Mouse (Mus musculus) c-Kit-positive CD71-positive TER-119-negative erythroid progenitor cells, embryonic 14.5 days (primary cell): ENCODE data around the gene 0610010F05Rik.
A peak's percentile ranks its signal among the peaks of the same experiment; 100 is the strongest.
"Not testable (repeated sequence)": the region's sequence is repeated elsewhere in the genome, so short reads cannot be mapped to it uniquely, and the experiment has no call there.

ENCODE experiments used
- DNase-seq: peaks from one replicate; pipeline ENCODE4 v3.0.0-alpha.2; 2013; ENCODE audit warnings: low read depth

The 0610010F05Rik gene

GRCm38 (mm10) chr11:23632945-23633878, at the start of gene 0610010F05Rik:
TSS of gene 0610010F05Rik (minus strand) at chr11:23633639.
- peak; percentile 85 for DNase-seq

- DNase-seq, result no peak
These were observed 49.1 kb upstream of the 0610010F05Rik start for GRCm38 (mm10) chr11:23682561-23682960.

- DNase-seq, result no peak
These were observed 47.1 kb upstream of the 0610010F05Rik start for GRCm38 (mm10) chr11:23680435-23680950.

- peak; percentile 63 for DNase-seq
These were observed 45.7 kb upstream of the 0610010F05Rik start for GRCm38 (mm10) chr11:23679044-23679642.

GRCm38 (mm10) chr11:23676100-23676499, 42.7 kb upstream of the 0610010F05Rik start:
- DNase-seq, result no peak

- DNase-seq, result no peak
These were observed 38.9 kb upstream of the 0610010F05Rik start for GRCm38 (mm10) chr11:23672256-23672749.

GRCm38 (mm10) chr11:23667128-23667527, 33.7 kb upstream of the 0610010F05Rik start:
- peak; percentile 50 for DNase-seq

- no peak for DNase-seq
These were observed 33.1 kb upstream of the 0610010F05Rik start for GRCm38 (mm10) chr11:23666526-23666925.

- DNase-seq, result peak; percentile 81
These were observed 32.5 kb upstream of the 0610010F05Rik start, which contains the start of gene Pex13 for GRCm38 (mm10) chr11:23665798-23666501. TSS of gene Pex13 (minus strand) at chr11:23665959.

GRCm38 (mm10) chr11:23665311-23665786, 31.9 kb upstream of the 0610010F05Rik start, which contains the start of gene Pus10:
TSS of gene Pus10 (plus strand) at chr11:23665674.
- peak; percentile 34 for DNase-seq

GRCm38 (mm10) chr11:23664232-23664631, 30.8 kb upstream of the 0610010F05Rik start:
- DNase-seq, result no peak

- no peak for DNase-seq
These were observed 24.4 kb upstream of the 0610010F05Rik start for GRCm38 (mm10) chr11:23657791-23658190.

GRCm38 (mm10) chr11:23653666-23654065, 20.2 kb upstream of the 0610010F05Rik start:
- no peak for DNase-seq

GRCm38 (mm10) chr11:23647835-23648234, 14.4 kb upstream of the 0610010F05Rik start:
- DNase-seq, result no peak

- DNase-seq, result no peak
These were observed 14.0 kb upstream of the 0610010F05Rik start for GRCm38 (mm10) chr11:23647431-23647830.

GRCm38 (mm10) chr11:23634573-23634972, 1.1 kb upstream of the 0610010F05Rik start:
- no peak for DNase-seq

- no peak for DNase-seq
These were observed 408 bp upstream of the 0610010F05Rik start for GRCm38 (mm10) chr11:23633879-23634215.

- no peak for DNase-seq
These were observed 2.8 kb downstream of the 0610010F05Rik start for GRCm38 (mm10) chr11:23630664-23631063.

- DNase-seq, result no peak
These were observed 14.4 kb downstream of the 0610010F05Rik start for GRCm38 (mm10) chr11:23618995-23619394.

GRCm38 (mm10) chr11:23614546-23614945, 18.9 kb downstream of the 0610010F05Rik start:
- no peak for DNase-seq

GRCm38 (mm10) chr11:23607291-23607690, 26.1 kb downstream of the 0610010F05Rik start:
- DNase-seq, result not testable (repeated sequence)

GRCm38 (mm10) chr11:23570130-23570529, 63.3 kb downstream of the 0610010F05Rik start:
- DNase-seq, result no peak
